Mouse (Mus musculus) left cerebral cortex, postnatal 25 days (tissue): ENCODE data around the gene Cyp2s1. TPM values are rescaled to one million over a fixed set of nuclear protein-coding genes. Genes with fewer than 3 reads are reported as not detected.
"Not testable (repeated sequence)": the region's sequence is repeated elsewhere in the genome, so short reads cannot be mapped to it uniquely, and the experiment has no call there.

Experiments used
- DNase-seq, 2 experiments: peaks; one replicate each; pipeline ENCODE4 v3.0.0; 2022; ENCODE audit warnings: low spot score in 2 of 2, mixed read lengths in 1 of 2
- intact Hi-C: fragments of 180-260 bp; cut with DNase I; formaldehyde crosslinking; loops from one replicate; pipeline ENCODE4 v1.15.1; 2025
- total RNA-seq, 2 experiments: library from RNA; stranded (reverse); gene quantifications; 2 replicates each; pipeline ENCODE4 v1.2.3; 2021

Cyp2s1 gene
- total RNA-seq, 2 experiments from 2014 or later = 1.6 to 4.9 TPM

DNA sequence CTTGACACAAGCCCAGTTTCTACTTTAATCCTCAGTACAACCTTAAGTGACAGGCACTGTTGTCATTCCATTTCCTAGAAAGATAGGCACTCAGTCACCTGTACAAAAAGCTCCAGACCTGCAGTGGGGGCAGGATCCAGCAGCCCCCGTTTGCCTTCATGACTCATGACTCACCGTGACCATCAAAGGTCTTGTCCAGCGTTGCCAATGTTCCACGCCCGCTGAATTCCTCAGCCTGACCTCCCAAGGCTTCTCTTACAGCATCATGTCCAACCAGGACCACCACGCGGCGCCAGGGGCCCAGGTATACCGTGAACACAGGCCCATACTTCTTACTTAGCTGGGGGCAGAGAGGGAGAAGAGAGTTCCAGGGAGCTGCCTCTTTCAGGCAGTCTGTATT is 2.0 kb downstream of the Cyp2s1 start:
- DNase-seq = no peak
- intact Hi-C loops = no loop called here

DNA sequence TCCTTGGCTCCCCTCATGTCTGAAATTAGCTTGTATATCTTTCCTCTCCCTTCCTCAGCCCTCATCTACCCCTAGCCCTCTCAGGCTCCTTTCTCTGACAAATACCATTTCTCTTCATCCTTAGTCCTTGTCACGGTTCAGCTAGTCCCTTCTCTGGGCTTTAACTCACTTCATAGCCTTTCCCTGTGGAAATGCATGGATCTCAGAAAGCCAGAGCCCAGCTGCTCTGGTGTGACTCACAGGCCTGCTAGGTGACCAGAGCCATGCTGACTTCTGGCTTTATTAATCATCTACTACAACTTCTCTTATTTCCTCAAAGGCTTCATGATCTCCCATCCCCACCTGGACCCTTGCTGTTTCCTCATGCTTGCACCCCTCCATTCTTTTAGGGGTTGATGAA is 4.5 kb downstream of the Cyp2s1 start:
- DNase-seq = no peak
- intact Hi-C loops = no loop called here

DNA sequence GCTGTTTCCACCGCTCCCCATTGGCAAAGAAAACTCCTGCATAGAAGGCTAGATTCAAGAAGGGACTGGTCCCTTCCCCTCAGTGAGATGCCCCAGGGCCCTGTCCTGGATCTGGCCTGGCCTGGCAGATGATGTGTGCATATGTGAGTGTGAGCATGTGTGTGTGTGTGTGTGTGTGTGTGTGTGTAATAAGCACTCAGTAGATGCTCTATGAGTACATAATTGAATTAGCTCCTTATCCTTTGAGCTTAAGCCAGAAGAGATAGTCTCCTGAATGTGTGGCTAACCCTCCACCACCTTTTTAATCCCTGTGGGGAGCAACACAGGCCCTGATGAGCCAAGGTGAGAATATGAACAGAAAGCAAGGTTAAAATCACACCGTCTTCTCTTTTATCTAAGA is 5.0 kb downstream of the Cyp2s1 start:
- intact Hi-C loops = no loop called here
- no peak for DNase-seq

DNA sequence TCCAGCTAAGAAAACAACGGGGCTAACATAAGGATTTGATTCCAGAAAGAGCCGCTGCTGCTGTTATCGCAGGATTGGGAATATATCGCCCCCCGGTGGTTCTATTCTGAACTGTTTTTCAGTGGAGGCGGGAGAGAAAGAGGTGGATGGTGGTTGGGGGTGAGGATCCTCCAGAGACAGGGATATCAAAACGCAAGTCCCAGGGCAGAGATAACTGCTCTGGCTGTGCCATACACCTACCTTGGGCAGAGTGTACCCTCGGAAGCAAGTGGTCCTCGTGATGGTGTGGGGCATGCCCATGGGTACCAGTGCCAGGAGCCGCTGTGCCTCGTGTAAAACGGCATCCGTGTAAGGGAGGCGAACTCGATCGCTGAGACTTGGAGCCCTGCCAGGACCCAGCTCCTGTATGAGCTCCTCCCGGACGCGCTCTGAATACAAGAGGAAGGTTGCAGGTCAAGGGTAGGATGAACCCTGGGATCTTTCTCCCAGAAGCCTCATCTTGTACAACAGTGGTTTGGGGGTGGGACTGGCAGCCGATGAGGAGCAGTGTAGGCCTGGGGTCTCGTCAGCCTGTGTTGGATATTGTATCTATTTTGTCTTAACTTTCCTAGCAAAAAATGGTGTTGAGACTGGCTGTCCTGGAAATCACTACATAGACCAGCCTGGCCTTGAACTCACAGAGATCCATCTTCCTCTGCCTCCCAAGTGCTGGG is 10.9 kb downstream of the Cyp2s1 start:
- intact Hi-C loops = loop anchor here (1.0 kb wide), 1 partner anchor 49 kb away; no protein-coding TSS in a partner anchor

DNA sequence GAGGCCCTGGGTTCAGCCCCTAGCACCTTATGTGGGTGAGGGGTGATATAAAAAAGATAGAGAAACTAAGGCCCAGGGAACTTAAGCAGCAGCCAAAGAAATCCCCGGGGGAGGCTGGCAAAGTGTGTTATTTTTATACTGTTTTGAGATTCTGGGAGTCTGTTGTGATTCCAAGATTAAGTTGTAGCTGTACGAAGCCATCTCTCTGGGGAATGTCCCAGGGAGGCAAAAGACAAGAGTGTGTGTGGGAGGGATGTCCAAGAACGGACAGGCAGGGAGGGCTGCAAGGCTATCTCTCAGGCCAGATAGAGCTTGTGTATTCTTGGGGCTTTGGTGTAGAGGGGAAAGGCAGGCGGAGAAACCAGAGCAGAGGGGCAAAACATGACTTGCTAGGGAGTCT is 11.9 kb downstream of the Cyp2s1 start:
- DNase-seq = peak in 1 of 2 experiments; percentile 60
- intact Hi-C loops = loop anchor here (1.0 kb wide), 1 partner anchor 48 kb away; no protein-coding TSS in a partner anchor

More for the DNA sequence above, 10.9 kb downstream of the Cyp2s1 start:
- DNase-seq = peak; percentile 76 to 85

DNA sequence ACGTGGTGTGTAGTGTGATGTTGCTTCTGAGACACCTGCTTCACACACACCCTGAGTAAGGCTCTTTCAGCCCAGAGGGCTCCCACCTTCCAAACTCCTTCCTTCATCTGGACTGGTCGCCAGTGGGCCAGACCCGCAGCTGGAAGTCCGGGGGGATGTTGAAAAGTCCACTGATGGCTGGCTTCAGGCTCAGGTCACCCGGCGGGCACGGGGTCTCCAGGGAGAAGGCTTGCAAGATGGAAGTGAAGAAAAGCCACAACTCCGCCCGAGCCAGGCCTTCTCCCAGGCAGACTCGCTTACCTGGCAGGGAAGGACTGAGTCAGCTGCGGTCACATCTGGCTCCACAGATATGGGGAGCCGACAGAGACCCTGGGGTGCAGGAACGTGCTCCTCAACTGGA is 13.3 kb downstream of the Cyp2s1 start:
- intact Hi-C loops = no loop called here

DNA sequence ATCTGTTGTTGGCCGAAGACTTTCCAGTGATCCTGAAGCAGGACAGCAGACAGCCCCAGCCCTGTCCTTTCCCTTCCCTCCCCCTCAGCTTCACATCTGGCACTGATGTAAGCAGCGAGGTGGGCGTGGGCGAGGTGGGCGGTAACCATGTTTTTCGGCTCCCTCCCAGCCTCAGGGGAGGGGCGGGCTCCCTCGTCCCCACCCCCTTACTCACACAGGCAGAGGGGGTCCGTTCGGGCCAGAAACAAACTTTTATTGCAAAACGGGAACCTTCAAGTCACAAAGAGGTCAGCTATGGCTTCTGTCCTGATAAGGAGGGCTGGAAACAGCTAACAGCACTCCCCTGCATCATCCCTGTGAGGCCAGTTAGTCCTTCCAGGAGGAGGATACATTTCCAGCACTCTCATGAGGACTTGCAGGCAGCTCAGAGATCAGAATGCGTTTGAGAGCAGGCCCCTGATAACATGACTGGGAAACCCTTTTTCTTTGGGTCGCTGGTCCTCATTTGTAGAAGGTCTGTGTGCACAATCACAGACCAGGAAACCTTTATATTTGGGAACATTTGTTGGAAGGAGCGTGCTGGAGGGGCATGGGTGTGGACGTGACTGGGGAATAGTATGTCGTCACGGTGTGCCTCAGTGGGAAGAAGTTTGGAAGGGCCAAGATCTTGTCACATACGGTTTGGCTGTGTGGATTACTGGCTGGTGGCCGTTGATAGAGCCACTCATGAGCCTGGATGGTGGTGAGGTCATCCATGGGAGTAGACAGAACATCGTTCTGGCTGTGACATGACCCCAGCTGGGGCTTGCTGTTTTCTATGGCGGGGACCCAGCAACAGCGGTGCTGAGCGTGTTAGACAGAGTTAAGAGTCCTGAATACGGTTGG is 14.2 kb downstream of the Cyp2s1 start:
- intact Hi-C loops = no loop called here

More for the DNA sequence above, 13.3 kb downstream of the Cyp2s1 start:
- DNase-seq = no peak

DNA sequence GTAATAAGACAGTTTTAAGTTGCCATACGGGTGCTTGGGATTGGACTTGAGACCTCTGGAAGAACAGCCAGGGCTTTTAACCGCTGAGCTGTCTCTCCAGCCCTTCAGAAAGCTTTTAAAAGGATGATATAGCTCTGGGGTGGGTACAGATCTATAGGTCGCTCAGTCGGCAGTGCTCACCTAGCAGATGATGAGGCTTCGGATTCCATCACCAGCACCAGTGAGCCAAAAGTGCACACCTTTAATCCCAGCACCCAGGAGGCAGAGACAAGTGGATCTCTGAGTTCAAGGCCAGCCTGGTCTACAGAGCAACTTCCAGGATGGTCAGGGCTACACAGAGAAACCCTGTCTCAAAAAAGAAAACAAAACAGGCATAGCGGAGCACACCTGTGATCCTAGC is 15.7 kb downstream of the Cyp2s1 start:
- DNase-seq = no peak
- intact Hi-C loops = no loop called here

More for the DNA sequence above, 14.2 kb downstream of the Cyp2s1 start:
- DNase-seq = no peak

DNA sequence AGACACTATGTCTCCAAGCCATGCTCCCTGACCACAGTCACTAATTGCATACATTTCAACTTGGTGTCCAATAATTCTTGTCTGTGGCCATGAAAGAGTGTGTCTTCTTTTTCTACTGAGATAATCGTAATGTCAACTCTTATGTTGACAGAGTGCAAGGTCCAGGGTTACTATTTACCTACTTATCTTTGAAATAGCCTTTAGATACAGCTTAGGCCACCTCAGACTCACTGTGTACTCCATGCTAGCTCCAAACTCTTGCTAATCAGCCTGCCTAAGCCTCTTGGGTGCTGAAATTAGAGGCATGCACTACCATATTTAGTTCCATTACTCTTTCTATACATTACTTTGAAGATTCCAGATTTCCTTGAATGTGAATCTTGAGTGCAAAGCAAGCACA is 17.3 kb downstream of the Cyp2s1 start:
- DNase-seq = no peak
- intact Hi-C loops = no loop called here

DNA sequence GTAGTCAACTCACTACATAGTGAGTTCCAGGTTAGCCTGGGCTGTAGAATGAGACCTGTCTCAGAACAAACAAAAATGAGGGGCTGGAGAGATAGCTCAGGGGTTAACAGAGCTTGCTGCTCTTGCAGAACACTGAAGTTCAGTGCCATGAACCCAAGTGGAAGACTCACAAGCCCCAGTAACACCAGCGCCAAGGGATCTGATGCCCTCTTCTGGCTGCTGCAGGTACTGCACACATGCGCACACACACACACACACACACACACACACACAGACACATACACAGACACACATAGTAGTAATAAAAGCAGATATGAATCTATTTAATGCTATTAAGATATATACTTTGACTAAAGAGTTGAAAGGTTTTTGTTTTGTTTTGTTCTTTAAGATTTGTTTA is 18.2 kb downstream of the Cyp2s1 start:
- no peak for DNase-seq
- intact Hi-C loops = no loop called here

DNA sequence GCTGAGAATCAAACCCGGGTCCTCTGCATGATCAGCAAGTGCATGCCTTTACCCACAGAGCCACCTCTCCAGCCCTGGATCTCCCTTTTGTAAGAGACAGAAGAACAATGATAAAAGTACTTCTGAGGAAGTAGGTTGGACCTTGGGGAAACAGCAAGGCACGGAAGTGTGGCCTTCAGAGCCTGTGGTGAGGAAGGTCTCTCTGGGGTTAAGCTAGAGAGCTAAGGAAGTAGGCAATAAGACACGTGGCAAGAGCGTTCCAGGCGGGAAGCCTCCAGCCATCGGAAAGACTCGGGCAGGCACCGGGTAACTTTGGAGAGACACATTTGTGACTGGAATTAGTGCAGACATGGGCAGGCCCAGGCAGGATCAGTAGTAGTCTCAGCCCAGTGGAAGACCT is 21.9 kb downstream of the Cyp2s1 start:
- intact Hi-C loops = no loop called here
- no peak for DNase-seq

DNA sequence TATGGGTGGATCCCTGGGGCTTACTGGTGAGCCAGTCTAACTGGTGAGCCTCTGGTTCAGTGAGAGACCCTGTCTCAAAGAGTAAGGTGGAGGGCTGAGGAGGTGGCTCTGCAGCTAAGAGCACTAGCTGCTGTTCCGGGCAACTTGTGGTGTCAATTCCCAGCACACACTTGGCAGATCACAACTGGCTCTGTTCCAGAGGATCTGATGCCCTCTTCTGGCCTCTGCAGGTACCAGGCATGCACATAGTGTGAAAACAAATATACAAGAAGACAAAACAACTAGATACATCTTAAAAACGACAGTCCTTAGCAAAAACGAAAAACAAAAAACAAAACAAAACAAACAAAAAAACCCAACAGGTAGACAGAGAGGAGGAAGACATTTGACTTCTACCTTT is 23.0 kb downstream of the Cyp2s1 start:
- no peak for DNase-seq
- intact Hi-C loops = no loop called here

DNA sequence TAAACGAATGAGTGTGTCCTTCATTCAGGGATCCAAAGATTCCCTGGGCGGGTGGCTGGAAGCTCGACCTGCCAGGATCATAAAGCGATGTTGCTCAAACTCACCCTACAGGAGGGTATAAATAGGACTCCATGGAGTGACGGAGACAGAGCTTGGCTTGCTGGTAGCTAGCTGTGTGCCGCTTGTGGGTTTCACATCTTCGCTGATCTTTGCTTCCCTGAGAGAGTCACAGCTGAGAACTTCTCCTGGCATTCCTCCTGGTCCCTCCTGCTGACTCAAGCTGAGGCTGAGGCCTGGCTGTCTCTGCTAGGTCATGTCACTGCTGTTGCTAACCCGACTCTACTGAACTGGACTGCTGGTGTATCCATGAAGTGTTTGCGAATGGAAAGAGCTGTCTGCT is 23.7 kb downstream of the Cyp2s1 start:
- intact Hi-C loops, DNase-seq: not testable (repeated sequence)

DNA sequence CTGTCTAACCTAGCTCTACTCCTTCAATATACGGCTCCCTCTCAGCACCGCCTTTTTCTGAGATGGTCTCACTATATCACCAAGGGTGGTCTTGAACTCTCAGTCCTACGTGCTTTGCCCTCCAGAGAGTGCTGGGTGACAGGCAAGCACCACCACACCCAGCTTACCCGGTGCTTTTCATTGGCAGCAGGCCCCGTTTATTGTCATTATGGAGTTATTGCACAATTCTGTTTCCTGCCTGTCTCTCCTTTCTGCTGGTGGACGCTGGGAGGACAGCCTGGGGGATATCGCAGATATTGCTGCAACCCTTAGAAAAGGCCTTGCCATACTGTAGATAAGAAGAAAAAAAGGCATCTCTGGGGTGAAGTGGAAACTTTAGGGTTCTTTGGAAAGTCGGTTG is 26.1 kb downstream of the Cyp2s1 start:
- intact Hi-C loops = no loop called here
- no peak for DNase-seq

DNA sequence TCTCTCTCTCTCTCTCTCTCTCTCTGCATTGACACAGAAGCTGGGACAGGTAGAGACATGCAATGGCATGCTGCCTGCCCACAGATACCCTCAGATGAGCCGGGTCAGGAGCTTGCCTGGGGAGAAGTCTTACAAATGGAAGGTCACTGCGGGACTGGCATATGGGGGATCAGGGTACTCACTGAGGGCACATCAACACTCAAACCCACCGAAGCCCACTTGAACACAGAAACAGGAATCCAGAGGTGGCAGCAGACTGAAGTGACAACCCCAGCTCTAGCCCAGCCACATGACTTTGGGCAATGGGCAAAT is 27.6 kb downstream of the Cyp2s1 start:
- intact Hi-C loops = no loop called here
- no peak for DNase-seq

DNA sequence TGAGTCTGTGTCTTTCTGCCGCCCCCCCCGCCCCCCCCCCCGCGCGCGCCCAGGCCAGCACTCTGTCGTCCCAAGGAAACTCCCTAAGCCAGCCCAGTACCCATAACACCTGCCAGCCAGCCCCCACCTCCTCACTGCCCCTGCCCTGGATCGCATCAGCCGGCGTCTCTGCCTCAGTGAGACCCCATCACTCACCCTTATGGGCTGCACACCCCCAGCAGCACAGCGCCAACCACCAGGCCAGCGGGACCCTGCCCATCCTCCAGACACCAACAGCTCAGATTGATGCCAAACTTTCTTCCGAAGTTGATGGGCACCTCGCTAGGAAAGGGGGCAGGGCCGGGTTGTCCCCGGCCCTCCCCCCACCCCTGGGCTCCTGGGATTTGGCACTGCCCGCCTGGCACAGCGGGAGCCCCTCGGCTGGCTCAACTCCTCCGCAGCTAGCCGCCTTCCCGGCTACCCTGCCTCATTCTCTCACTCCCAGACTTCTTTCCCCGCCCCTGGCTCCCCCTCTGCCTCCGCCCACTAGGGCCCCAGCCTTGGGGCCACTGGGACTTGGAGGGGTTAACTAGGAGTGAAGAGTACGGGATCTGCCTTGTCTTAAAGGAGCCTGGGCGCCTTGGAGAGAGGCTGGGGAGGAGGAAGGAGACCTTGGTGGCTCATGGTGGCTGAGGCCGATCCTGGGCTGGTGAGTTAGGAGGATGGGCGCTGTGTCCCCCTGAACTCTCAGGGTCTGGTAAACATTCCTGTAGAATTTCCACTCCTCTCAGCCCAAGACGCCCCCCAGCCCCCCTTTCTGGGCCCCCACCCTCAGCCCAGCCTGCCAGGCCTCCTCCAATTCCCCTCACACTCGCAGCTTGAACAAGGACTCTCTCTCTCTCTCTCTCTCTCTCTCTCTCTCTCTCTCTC is 28.2 kb downstream of the Cyp2s1 start, which contains the start of gene Axl:
Axl (minus strand) TSS at position 486 of the 909 bp plus-strand sequence.
- DNase-seq = peak in 1 of 2 experiments; percentile 43
- intact Hi-C loops = no loop called here

DNA sequence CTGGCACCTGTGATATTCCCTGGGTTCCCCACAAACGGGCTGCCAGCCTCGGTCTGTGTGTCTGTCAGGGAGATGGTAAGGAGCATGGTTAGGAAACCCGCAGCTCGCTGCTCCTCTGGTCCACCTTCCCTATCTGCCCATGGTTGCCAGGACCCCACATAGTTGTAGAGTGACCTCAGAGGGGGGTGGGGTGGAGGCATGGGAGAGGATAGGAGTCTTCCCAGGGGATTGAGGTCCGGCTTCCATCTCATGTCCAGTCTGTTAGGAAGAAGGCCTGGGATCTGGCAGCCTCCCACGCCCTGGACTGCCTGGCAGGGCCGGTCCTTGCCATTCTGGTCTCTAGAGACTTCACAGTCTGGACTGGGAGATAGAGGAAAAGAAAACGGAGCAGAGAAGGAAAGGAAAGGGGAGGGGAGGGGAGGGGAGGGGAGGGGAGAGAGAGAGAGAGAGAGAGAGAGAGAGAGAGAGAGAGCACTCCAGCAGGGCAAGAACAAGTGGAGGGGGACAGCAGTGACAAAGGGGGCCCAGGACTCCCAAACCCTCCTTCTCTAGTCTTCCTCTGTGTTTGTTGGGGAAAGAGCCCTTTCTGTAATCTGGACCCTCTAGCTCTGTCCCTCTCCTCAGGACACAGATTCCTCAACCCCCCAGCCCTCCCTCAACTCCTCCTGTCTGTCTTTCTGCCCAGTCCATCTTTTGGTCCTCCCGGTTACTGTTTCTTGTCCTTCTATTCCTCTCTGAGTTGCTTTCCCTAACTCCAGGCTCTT is 29.1 kb downstream of the Cyp2s1 start:
- DNase-seq = no peak

DNA sequence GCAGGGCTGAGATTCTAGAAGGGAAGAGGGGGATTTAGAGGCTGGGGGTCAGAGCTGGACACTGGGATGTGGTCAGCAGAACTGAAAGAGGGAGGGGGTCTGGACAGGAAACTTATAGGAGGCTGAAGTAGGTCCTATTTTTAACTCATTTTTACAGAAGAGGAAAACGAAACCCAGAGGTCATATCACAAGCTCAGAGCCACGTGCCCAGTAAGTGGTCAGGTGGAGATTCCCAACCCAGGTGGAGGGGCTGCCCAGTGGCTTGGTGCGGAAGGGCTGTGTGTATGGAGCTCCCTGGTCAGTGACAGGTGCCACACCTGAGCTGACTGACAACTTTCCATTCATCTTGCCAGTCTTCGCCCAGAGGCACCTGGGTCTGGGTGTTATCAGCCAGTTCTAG is 29.7 kb downstream of the Cyp2s1 start:
- DNase-seq = no peak
- intact Hi-C loops = no loop called here

More for the DNA sequence above, 29.1 kb downstream of the Cyp2s1 start:
- intact Hi-C loops = no loop called here

DNA sequence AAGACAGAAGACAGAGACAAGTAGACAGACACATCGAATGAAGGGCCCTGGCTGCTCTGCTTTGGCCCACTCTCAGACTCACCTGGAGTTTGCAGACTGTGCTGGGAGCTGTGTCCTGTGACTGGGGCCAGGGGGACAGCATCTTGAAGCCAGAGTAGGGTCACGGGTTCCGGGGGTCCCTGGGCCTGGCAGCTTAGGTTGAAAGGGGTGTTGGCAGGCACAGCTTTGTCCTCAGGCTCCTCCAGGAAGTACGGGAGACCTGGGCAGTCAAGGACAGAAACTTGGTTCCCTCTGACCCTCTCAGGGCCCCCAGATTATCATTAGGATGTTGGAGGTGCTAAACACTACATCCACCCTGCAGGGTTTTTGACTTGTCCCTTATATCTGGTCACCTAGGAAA is 31.0 kb downstream of the Cyp2s1 start:
- no peak for DNase-seq
- intact Hi-C loops = no loop called here
